Mouse (Mus musculus) heart, adult 2 months (tissue): ENCODE data around the gene Kank1. TPM values are rescaled to one million over a fixed set of nuclear protein-coding genes. Genes with fewer than 3 reads are reported as not detected.

ENCODE experiments used
- DNase-seq, 2 experiments: peaks; one replicate each; pipeline ENCODE4 v3.0.0; 2021
- H3K27ac ChIP-seq: fragments of 200-600 bp; 2 replicates; pipeline ENCODE4 v1.8.1; 2022
- H3K27me3 ChIP-seq: fragments of 200-500 bp; 2 replicates; pipeline ENCODE4 v1.6.1; 2012; ENCODE audit warnings: mild to moderate bottlenecking, low read length, inconsistent platforms, mixed read lengths; ENCODE audit not compliant: control insufficient read depth, insufficient read depth
- H3K36me3 ChIP-seq: fragments of 200-500 bp; 2 replicates; pipeline ENCODE4 v1.6.1; 2012; ENCODE audit warnings: low read length, inconsistent platforms; ENCODE audit not compliant: control insufficient read depth, insufficient read depth
- H3K4me1 ChIP-seq: fragments of 200-500 bp; 2 replicates; pipeline ENCODE4 v1.6.1; 2011; ENCODE audit warnings: low read length; ENCODE audit not compliant: control insufficient read depth, insufficient read depth
- H3K4me3 ChIP-seq: fragments of 200-600 bp; 2 replicates; pipeline ENCODE4 v1.8.1; 2022
- H3K79me2 ChIP-seq: fragments of 200-500 bp; replicated peaks from 2 replicates; pipeline ENCODE4 v1.6.1; 2012; ENCODE audit warnings: mild to moderate bottlenecking, inconsistent platforms, low read length, moderate library complexity, mixed read lengths; ENCODE audit not compliant: control insufficient read depth, insufficient read depth
- H3K9ac ChIP-seq: fragments of 200-500 bp; 2 replicates; pipeline ENCODE4 v1.6.1; 2012; ENCODE audit warnings: low read depth, mild to moderate bottlenecking, control low read depth, inconsistent platforms, low read length, mixed read lengths
- CTCF ChIP-seq: fragments of 200-600 bp; IDR thresholded peaks from 2 replicates; pipeline ENCODE4 v1.8.1; 2022; ENCODE audit warnings: antibody characterized with exemption, mild to moderate bottlenecking, moderate library complexity
- EP300 ChIP-seq: fragments of 200-500 bp; IDR thresholded peaks from 2 replicates; pipeline ENCODE4 v1.6.1; 2011; ENCODE audit warnings: low read depth, low read length, control low read depth; ENCODE audit not compliant: insufficient read depth
- POLR2A ChIP-seq: fragments of 200-500 bp; IDR thresholded peaks from 2 replicates; pipeline ENCODE4 v1.6.1; 2011; ENCODE audit warnings: mild to moderate bottlenecking, low read depth, low read length, control low read depth; ENCODE audit not compliant: insufficient read depth
- WGBS: fragments of 180-500 bp; shearing (Covaris S2); methylation state at CpG from one replicate; pipeline ENCODE4 v1.1.7; 2018; 5-methylcytosine and 5-hydroxymethylcytosine counted together
- intact Hi-C: fragments of 180-260 bp; cut with DNase I; formaldehyde crosslinking; loops from one replicate; pipeline ENCODE4 v1.15.1; 2025
- polyA plus RNA-seq: library from polyadenylated mRNA; depleted of rRNA; stranded (reverse); fragments of >200 nt; gene quantifications from 2 replicates; pipeline ENCODE4 v1.2.3, GENCODE M21; 2012
- total RNA-seq, 2 experiments: library from RNA; stranded (reverse); gene quantifications; 2 replicates each; pipeline ENCODE4 v1.2.3; 2021

The Kank1 gene
- total and polyA plus RNA-seq, 3 experiments: 37.2 to 43.9 (median 37.3) TPM

GRCm38 (mm10) chr19:25246062-25246461, 9.3 kb downstream of the Kank1 start:
- WGBS: 89% methylated on average over 8 of the region's 8 CpGs
- intact Hi-C loops: no loop called here
- Histone ChIP-seq H3K79me2 (no peaks in the 10 kb centered on the region), H3K36me3 (no peaks in the 10 kb centered on the region), H3K4me1 (peaks cover 1% of the 10 kb centered on the region), H3K4me3 (no peak overlapping the region), H3K9ac (no peak overlapping the region), H3K27ac (no peak overlapping the region), H3K27me3 (no peaks in the 10 kb centered on the region)
- TF ChIP-seq POLR2A: no peak
- no peak for TF ChIP-seq CTCF
- TF ChIP-seq EP300: no peak
- no peak for DNase-seq

- WGBS: 62% methylated on average over 14 of the region's 14 CpGs
- no peak overlapping the region for H3K9ac ChIP-seq
- intact Hi-C loops: no loop called here
Observed at GRCm38 (mm10) chr19:25247858-25248552, 11.2 kb downstream of the Kank1 start.

GRCm38 (mm10) chr19:25249230-25249629, 12.5 kb downstream of the Kank1 start:
- intact Hi-C loops: no loop called here
- Histone ChIP-seq H3K36me3 (no peaks in the 10 kb centered on the region), H3K4me1 (peaks cover 6% of the 10 kb centered on the region), H3K4me3 (no peak overlapping the region), H3K79me2 (no peaks in the 10 kb centered on the region; the same call in 1 of the 2 replicates), H3K9ac (no peak overlapping the region), H3K27me3 (no peaks in the 10 kb centered on the region), H3K27ac (no peak overlapping the region)
- no peak for DNase-seq
- WGBS: 72% methylated on average over 13 of the region's 13 CpGs
- TF ChIP-seq CTCF: no peak
- TF ChIP-seq EP300: no peak
- TF ChIP-seq POLR2A: no peak

More at GRCm38 (mm10) chr19:25247858-25248552, 11.2 kb downstream of the Kank1 start:
- TF ChIP-seq EP300: no peak
- TF ChIP-seq POLR2A: no peak
- TF ChIP-seq CTCF: no peak
- no peak for DNase-seq
- no peak overlapping the region for H3K27ac ChIP-seq
- no peaks in the 10 kb centered on the region for H3K36me3 ChIP-seq
- H3K79me2 ChIP-seq: no peaks in the 10 kb centered on the region
- no peak overlapping the region for H3K4me3 ChIP-seq
- H3K27me3 ChIP-seq: no peaks in the 10 kb centered on the region
- H3K4me1 ChIP-seq: peaks cover 5% of the 10 kb centered on the region

DNA sequence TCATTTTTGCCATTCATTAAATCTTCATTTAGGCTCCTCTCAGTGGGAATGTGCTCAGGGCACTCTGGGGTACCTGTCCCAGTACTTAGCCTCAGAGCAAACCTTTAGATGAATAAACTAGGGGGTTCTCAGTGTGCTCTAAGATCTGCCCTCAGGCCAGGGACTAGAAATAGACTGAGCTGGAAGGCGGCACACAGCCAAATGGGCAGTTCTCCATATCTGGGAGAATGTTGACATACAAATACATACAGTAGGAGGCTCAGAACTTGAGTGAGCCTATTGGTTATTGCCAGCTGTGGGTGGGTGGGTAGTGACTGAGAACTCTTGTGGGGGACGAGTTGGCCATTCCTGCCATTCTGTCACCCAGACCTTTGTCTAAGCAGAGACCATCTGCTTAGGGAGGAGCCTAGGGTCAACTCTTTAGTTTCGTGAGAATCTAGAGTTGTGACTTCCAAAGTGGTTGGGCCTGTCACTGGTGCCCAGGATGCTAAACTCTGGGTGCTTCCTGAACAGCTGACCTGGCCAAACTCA, 14.9 kb downstream of the Kank1 start:
- no peak for TF ChIP-seq POLR2A
- TF ChIP-seq EP300: no peak
- TF ChIP-seq CTCF: no peak
- Histone ChIP-seq H3K4me3 (no peak overlapping the region), H3K27me3 (no peaks in the 10 kb centered on the region), H3K79me2 (no peaks in the 10 kb centered on the region; the same call in 1 of the 2 replicates), H3K4me1 (peaks cover 6% of the 10 kb centered on the region), H3K27ac (no peak overlapping the region; the same call in 1 of the 2 replicates), H3K9ac (no peak overlapping the region), H3K36me3 (no peaks in the 10 kb centered on the region)
- WGBS: 56% methylated on average over 3 of the region's 3 CpGs
- peak in 1 of 2 experiments; percentile 23 for DNase-seq
- intact Hi-C loops: no loop called here

GRCm38 (mm10) chr19:25253198-25253597, 16.4 kb downstream of the Kank1 start:
- 67% methylated on average over 6 of the region's 6 CpGs for WGBS
- H3K27ac ChIP-seq: peak overlapping the region; percentile 23; the same call in 1 of the 2 replicates
- no peak overlapping the region for H3K9ac ChIP-seq
- no peak for DNase-seq
- H3K79me2 ChIP-seq: no peaks in the 10 kb centered on the region; the same call in 1 of the 2 replicates
- H3K27me3 ChIP-seq: no peaks in the 10 kb centered on the region
- TF ChIP-seq EP300 (no peak), POLR2A (no peak), CTCF (no peak)
- H3K4me3 ChIP-seq: no peak overlapping the region
- H3K4me1 ChIP-seq: peaks cover 6% of the 10 kb centered on the region
- H3K36me3 ChIP-seq: no peaks in the 10 kb centered on the region
- intact Hi-C loops: no loop called here

DNA sequence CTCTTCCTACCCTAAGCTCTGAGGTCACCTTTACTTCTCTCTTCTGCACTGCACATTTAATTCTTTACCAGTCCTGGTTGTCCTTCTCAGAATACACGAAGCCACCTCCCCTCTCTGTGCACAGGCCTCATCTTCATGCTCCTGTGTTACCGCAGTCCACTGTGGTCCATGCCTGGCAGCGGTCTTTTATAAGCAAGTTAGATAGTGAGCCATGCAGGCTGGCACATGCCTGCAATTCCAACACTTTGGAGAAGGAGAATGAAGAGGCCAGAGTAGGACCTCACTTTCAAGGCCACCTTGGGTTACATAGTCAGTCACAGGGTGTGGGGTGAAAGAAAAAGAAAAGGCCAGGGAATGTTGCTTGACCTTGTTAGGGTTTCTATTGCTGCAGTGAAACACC, 16.9 kb downstream of the Kank1 start:
- WGBS: 62% methylated on average over 3 of the region's 3 CpGs
- no peak for DNase-seq
- Histone ChIP-seq H3K4me1 (peaks cover 6% of the 10 kb centered on the region), H3K27me3 (no peaks in the 10 kb centered on the region), H3K79me2 (no peaks in the 10 kb centered on the region; the same call in 1 of the 2 replicates), H3K36me3 (no peaks in the 10 kb centered on the region), H3K4me3 (no peak overlapping the region), H3K27ac (peak overlapping the region; percentile 23; the same call in 1 of the 2 replicates), H3K9ac (no peak overlapping the region)
- no peak for TF ChIP-seq CTCF
- TF ChIP-seq POLR2A: no peak
- TF ChIP-seq EP300: no peak
- intact Hi-C loops: no loop called here
